Mouse (Mus musculus) regulatory T cell (primary cell): ENCODE data around the gene Agbl2.

ENCODE experiments used
- in situ Hi-C: fragments of 300-600 bp; cut with MboI, MseI; formaldehyde crosslinking; loops from one replicate; pipeline ENCODE4 v1.15.1; 2025; ENCODE audit warnings: high pct_unique_total_duplicates

Agbl2 gene

GRCm38 (mm10) chr2:90782458-90782857, at the start of gene Agbl2:
TSS of gene Agbl2 (plus strand) at chr2:90782727.
- in situ Hi-C loops, result no loop called here

GRCm38 (mm10) chr2:90735326-90735725, 47.2 kb upstream of the Agbl2 start:
- in situ Hi-C loops, result no loop called here

GRCm38 (mm10) chr2:90738801-90739200, 43.7 kb upstream of the Agbl2 start:
- in situ Hi-C loops, result no loop called here

DNA sequence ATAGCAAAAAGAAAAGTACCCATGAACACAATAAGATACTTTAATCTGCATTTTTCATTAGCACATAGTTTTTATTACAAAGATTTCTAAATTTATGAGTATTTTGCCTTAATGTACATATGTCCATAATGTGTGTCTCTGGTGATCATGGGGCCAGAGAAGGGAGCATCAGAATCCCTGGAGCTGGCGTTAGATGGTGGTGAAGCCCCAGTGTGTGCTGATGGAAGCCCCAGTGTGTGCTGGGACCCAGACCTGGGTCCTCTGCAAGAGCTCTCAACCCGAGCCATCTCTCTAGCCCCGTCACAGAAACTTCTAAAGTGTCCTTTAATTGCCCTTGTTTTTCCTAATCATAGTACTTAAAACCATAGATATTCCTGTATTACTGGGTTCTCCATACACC, 43.2 kb upstream of the Agbl2 start:
- in situ Hi-C loops, result no loop called here

- in situ Hi-C loops, result no loop called here
These were observed 42.6 kb upstream of the Agbl2 start for GRCm38 (mm10) chr2:90739921-90740320.

DNA sequence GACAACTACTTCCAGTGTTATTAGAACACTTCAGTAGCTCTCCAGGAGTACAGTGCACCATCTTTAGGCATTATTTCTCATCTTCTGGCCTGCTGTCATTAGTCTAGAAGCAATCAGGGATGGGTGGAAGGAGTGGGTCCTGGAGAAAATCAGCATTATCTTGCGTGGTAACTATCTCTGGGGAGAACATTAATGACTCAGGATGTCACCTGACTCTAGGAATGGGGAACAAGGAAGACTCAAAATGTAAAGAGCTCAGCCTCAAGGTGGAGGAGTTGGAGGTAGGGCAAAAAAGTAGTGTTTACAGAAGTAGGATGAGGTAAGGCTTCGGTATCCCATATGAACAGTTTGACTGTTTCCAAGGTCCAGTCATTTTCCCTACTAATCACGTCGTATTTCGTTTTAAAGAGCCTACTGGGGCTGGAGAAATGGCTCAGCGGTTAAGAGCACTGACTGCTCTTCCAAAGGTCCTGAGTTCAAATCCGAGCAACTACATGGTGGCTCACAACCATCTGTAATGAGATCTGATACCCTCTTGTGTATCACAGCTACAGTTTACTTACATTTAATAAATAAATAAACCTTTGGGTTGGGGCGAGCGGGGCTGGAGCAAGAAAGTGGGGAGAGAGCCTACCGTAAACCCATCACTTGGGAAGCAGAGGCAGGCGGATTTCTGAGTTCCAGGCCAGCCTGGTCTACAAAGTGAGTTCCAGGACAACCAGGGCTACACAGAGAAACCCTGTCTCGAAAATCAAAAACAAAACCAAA, 38.1 kb upstream of the Agbl2 start:
- in situ Hi-C loops, result no loop called here

GRCm38 (mm10) chr2:90745053-90745678, 37.4 kb upstream of the Agbl2 start, which contains the start of gene Fnbp4:
TSS of gene Fnbp4 (plus strand) at chr2:90745370.
- in situ Hi-C loops, result no loop called here

DNA sequence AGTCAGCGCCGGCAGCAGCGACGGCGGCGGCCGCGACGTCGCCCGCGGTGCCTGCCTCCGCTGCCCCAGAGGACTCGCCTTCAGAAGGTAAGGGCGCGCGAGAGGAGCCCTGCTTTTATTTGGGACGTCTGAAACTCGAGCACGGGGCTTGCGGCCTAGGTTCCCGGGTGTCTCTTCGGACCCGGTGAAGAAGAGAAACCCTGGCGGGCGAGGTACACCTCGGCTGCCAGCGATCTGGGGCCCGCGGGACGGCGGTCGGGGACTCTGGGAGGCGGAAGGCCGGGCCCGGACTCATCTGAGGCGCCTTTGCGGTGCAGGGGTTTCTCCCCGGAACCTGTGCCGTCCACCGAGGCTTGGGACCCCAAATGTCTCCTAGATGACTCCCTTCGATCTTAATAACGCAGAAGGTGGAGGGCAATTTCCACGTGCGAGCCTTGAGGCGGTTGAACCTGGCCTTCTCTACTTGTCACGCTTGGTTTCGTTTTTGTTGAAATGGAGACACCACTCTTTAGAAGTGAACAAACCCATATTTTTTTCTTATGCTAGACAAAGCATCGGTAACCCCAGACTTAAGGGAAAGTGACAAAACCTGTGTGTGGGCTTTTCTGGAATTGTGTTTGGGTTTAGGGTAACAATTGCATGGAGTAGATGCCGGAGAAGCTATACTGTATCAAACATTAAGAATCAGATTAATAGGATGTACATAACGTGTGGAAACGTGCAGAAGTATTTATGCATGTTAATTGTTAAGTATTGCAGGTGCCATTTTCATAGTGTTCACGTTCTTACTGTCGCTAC, 36.6 kb upstream of the Agbl2 start:
- in situ Hi-C loops, result no loop called here

DNA sequence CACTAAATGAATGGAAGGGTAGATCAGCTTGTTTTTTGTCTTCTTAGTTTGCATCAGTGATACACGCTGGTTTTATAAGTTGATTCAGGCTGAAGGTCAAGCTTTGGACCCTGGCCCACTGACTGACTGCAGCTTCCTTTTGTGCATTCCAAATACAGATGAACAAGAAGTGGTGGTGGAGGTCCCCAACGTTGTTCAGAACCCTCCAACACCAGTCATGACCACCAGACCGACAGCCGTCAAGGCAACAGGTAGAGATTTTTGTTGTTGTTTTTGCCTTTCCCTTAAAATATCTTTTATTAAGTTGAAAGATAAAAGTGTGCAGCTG, 36.0 kb upstream of the Agbl2 start:
- in situ Hi-C loops, result no loop called here

- in situ Hi-C loops, result no loop called here
These were observed 35.4 kb upstream of the Agbl2 start for GRCm38 (mm10) chr2:90747131-90747530.

DNA sequence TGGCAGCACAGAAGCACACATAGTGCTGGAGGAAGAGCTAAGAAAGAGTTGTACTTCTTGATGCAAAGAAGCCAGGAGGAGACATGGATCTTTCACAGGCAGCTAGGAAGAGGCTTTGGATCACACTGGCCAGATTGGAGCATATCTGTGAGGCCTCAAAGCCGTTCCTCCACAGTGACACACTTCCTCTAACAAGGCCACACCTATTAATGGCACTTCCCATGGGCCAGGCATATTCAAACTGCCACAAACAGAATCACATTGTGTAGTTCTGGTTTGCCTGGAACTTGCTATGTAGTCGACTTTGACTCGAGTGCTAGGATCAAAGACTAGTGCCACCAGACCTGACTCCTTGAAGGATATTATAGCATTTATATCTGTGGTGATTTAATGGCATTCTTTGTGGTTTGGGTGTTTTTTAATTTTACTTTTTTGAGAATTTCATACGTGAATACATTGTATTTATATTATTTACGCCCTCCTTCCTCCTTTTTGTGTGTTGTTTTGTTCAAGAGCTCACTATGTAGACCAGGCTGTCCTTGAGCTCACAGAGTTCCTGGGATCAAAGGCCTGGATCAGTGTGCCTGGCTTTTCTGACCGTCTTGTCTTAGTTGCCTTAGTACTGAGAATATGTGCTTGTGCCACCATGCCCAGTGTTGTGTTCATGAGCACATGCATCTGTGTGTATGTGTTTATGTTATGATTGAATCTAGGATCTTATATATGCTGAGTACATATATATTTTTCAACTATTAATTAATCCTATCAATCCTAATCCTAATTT, 32.7 kb upstream of the Agbl2 start:
- in situ Hi-C loops, result no loop called here

GRCm38 (mm10) chr2:90753565-90753964, 29.0 kb upstream of the Agbl2 start:
- in situ Hi-C loops, result no loop called here

- in situ Hi-C loops, result no loop called here
These were observed 28.3 kb upstream of the Agbl2 start for GRCm38 (mm10) chr2:90754188-90754587.

- in situ Hi-C loops, result loop anchor here (5.0 to 10.0 kb wide), 2 partner anchors 68 to 810 kb away; no protein-coding TSS in a partner anchor
These were observed 17.4 kb upstream of the Agbl2 start for GRCm38 (mm10) chr2:90765123-90765522.

DNA sequence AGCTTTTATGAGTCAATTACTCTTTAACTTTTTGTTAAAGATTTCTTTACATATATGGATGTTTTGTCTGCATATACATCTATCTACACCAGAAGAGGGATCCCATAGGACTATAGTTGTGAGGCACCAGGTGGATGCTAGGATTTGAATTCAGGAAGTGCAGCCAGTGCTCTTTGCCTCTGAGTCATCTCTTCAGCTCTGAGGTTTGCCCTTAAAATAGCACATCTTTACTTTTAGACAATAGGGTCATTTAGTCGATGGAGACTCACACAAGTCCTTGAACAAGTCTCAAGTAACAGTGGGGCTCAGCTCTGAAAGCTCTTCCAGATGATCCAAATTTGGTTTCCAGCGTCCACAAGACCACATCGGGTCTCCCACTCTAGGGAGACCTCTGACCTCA, 1.2 kb upstream of the Agbl2 start:
- in situ Hi-C loops, result no loop called here

GRCm38 (mm10) chr2:90781938-90782337, 589 bp upstream of the Agbl2 start:
- in situ Hi-C loops, result no loop called here

- in situ Hi-C loops, result no loop called here
These were observed 467 bp downstream of the Agbl2 start for GRCm38 (mm10) chr2:90782901-90783486.

DNA sequence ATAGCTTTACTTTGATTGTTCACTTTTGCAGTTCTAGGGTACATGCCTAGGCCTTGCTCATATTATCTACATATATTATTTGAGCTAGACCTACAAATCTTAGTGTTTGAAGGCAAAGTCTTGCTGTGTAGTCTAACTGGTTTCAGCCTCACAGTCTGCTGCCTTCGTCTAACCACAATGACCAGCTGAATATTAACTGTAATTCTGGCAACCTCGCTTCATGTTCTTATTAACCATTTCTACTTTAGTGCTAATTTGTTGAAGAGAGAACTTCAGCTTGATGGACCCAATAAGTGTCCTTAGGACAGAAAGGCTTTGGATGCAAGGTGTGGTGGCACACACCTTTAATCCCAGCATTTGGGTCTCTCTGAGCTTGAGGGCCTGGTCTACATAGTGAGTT, 5.6 kb downstream of the Agbl2 start:
- in situ Hi-C loops, result no loop called here

DNA sequence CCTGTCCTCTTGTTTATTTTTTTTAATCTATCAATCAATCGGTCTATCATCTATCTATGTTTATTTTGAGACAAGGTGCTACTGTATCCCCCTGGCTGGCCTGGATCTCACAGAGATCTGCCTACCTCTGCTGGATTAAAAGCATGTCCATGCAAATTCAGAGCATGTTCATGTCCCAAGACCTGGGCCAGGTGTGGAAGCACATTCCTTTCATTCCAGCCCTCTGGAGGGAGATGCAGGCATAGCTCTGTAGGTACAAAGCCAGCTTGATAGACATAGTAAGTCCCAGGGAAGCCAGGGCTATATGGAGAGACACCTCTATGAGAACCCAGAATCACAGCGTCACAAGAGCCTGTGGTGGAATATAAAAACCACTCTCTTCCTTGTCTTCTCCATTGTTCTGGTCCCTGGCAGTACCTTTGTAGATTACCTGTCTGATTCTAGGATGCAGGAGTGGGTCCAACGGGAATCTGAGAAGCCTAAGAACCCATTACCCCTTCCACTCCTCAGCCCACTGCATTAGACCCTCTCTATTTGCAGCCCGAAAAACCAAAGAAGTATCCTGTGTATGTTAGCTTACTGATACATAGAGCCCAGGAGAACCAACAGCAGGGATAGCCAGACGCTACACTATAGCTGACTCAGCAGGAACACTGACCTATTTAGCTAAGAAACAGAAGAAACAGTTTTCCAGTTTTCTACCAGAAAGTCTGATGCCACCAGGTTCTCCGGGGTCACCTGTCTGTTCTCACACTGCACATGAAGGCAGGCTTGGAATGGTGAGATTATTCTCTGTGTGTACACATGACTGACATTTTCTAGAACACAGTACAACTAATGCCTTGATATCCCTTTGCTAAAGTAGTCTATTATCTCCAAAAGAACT, 26.0 kb downstream of the Agbl2 start:
- in situ Hi-C loops, result no loop called here

- in situ Hi-C loops, result no loop called here
These were observed 28.2 kb downstream of the Agbl2 start for GRCm38 (mm10) chr2:90810751-90811150.
